Mouse (Mus musculus) right cerebral cortex, postnatal 10 days (tissue): Measurements from ENCODE around the gene Cox7a2.

Experiments
- DNase-seq, 2 experiments: peaks; one replicate each; pipeline ENCODE4 v3.0.0; 2021; ENCODE audit warnings: low spot score in 2 of 2

The Cox7a2 gene

DNA sequence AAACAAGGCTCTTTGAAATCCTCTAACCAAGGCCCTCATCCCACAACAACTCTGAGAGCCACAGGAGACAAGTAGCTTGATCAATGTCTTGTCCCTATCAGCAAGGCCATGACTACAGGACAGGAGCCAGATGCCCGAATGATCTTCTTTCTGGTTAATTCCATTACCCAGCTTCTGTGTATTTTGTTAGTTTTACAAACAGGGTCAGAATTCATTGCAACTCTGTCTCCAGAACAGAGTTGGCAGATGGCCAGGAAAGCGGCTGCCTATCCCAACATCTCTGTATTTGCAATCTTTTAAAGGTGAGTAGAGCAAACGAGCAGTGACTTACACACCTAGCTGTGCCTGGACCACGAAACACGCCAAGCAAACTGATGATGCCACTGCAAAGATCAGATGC, 29.4 kb downstream of the Cox7a2 start:
- DNase-seq, result no peak

DNA sequence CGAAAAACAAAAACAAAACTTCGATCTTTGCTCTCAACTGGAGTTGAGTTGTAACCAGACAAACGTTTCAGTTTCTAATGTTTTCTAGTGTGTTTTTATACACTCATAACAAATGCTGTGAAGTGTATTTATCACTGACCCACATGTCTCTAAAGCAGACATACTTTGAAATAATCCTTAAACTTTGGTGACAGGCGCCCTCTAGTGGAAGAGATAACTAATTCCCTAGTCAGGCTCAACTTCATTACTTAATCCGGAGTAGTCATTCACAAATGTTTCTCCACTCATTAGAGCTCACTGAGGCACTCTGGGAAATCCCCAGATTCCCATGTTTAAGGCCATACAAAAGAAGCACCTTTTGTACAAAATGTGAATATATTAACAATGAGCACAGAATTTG, 36.6 kb downstream of the Cox7a2 start:
- DNase-seq, result peak; percentile 37 to 38

DNA sequence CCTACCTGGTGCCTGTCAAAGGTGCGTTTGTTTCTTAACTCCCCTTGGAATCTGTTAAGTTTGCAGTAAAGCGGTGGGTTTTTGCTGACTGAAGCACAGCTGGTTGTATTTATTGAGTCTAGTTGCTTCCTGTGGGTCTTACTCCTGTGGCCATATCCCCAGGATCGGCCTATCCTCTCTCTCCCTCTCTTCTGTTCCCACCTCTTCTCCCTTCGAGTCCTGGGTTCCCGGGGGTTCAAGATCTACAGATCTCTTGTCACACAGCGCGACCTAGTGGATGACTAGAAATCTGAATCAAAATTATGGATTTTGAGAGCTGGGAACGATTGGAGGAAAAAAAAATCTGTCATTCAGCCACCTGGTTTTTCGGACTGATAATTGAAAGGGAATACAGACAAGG, 38.6 kb downstream of the Cox7a2 start:
- DNase-seq, result peak; percentile 70 to 83

DNA sequence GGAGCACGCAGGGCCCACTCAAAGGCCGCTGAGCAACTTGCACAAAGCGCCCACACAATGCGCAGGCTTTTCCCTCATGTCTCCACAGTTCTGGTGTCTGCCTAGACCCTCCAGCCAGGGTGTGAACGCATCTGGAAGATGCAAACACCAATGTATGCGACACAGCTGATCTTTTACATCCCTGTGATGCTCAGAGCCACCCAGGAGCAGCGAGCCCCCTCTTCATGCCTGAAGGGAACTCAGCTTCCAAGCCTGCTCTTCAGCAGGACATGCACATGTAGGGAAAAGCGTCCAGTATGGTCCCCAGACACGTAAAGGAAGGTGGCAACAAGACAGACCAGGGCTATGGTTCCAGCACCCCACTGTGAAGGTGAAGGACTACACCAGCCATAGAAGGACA, 39.5 kb downstream of the Cox7a2 start:
- no peak for DNase-seq

DNA sequence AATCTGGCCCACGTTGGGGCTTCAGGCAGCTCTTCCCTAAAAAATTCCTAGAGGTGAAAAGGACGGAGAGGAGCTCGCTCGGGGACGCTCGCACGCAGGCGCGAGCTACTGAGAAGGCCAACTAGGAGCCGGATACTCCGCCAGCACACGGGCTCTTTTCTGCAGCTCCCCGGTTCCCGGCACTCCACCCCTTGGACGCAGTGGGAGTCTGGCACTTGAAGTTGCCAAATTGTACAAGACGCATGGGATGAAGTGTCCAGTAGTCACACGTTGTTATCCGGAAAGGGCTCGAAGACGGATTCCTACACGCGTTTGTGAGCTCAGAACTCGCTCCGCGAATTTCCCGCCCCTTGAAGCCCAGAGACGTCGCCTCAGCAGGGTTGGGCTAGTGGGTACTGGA, 40.2 kb downstream of the Cox7a2 start:
- peak in 1 of 2 experiments; percentile 22 for DNase-seq

DNA sequence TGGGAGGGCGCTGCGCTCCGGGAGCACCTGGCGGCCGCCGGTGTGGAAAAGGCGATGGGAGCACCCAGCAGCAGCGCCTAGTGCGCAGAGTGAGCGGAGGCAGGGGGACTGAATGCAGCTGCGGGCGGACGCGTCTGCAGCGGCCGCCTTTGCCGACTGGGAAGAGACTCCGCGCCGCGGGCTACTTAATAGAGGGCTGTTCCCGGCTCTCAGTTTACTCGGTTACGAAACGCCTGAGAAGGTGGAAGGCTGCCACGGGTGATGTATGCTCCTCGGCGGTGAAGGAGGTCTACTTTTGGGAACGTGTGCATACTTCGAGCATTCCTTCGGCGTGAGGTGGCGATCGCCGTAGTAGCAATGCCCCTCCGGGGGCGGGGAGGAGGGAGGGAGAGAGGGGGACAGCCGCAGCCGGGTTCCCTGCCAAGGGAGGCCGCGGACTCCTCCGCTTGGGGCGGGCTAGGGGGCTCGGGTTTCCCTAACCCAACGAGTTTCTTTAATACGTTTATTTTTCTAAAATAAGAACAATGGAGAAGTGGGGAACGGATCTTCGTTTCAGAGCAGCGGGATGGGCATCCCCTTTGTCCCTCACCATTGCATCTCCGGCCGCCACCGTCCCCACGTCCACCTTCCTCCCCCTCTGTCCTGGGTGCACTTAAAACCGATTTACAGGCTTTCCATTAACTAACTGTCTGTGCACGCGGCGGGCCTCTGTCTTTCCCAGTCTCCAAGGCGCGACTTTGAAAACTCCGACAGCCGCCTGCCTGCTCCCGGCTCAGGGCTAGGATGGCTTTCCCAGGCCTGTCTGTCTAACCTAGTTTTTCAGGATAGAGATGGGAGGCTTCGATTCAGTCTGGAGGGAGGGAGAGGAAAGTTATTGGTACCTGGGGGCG, 41.0 kb downstream of the Cox7a2 start, which contains the start of gene Col12a1:
Gene Col12a1, minus strand, starts transcription at position 351 of the 890 bp plus-strand sequence.
- peak; percentile 39 to 53 for DNase-seq

DNA sequence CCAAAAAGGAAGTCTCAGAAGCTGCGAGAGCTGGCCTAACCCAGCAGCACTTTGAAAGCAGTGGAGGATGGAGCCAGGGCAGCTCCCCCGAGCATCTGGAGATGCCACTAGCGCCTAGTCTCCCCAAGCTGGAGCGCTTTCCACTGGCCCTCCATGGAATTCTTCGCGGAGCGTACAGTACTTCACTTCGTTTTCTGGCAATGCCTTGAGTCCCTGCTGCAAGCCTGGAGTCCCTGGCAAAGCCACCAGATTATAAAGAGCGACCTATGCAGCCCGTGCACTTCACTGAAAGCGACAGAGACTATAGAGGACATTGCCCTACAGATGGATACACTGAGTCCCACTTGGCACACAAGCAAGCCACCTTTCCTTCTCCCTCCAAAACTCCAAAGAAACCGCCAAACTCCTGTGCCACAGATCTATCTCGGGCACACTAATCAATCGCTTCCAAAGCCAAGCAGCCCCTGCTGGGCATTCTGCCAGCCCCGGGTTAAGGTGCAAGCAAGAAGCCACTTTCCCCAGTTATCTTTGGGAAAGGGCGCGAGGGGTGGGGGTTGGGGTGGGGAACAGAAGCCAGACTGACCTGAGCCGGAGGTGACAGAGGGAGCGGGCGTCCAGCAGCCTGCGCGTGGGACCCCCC, 41.7 kb downstream of the Cox7a2 start:
- peak; percentile 34 to 41 for DNase-seq

DNA sequence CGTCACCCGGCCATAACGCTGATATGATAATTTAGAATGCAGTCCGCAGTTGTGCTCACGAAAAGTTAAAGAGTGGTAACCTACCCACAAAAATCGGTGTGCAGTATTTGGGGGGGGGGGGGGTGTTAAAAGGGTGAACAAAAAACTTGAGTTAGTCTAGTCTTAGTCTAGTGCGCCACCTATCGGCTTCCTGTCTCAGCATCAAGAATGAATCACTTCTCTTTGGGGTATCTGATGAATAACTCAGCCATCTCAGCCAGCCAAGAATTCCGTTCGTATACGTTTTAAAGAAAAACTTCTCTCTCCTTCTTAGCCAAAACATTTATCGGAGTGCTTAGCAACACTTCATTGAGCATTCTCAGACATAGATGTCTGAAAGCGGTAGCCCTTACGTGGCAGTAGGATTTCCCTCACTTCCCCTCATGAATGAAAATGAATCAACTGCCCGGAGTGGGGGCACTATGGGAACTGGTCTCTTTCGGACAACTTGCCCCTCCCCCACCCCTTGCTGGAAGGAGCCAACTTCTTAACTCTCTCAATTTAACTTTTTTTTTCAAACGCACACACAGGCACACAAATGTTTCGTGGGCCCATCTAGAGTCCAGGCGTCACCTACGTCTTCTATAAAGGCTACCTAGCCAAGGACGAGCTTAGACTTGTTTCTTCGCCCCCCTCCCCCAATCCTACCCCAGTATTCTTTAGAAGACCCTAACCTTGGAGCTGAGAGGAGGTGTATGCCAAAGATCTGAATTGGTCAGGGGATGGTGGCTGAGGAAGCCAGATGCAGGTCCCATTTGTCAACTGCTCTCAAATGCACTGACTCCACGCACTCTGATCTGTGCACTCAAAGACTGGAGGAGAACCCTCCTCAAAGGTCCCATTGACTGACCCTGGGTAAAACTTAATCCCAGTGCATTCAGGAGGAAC, 42.5 kb downstream of the Cox7a2 start:
- DNase-seq, result peak; percentile 86 to 91

DNA sequence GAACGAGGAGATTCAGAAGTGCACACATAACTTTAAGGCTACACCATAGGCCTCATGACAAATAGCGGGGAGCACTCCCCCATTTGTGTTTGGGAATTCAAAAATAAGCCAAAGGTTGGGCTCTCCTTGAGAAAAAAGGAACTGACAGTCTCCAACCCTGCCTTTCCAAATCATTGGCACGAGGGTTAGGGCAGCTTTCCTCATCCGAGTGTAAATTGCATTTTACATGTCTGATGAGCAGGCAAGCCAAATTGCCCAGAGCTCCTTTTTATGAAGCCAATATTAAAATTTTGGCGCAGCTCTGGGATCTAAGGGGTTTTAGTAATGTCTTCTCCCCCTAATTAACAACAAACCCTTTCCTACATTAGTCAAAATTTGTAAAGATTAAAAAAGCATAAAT, 43.2 kb downstream of the Cox7a2 start:
- no peak for DNase-seq

DNA sequence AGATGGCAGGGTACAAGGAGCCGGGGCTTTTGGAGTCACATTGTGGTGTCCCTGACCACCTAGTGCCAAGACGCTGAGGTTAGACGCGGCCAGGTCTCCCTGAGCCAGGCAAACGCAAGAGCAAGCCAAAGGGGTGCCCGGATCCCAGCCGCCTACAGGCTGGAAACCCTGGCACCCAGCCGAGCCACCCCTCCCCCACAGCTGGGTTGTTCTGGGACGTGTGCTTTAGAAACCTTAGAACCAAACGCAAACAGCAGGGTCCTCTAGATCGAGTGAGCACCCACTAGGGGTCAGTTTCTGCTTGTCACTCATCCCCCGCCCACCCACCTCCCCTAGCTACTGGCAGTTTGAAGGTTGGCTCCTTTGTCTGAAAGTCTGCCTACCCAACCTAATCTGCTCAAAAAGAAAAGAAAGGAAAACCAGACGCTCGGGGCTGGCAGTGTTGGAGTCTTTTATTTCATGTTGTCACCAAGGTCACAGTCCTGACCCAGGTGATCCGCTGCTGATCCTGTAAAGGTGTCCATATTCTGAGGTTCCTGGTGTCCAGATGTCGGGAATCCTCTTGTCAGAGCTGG, 45.1 kb downstream of the Cox7a2 start:
- DNase-seq, result peak; percentile 54 to 73
